Mouse (Mus musculus) telencephalon, adult 2 months (tissue): ENCODE data around the gene Erbin.

Experiments
- DNase-seq: peaks from one replicate; pipeline ENCODE4 v3.0.0-alpha.2; 2011; ENCODE audit warnings: low read depth, low spot score

Gene Erbin

DNA sequence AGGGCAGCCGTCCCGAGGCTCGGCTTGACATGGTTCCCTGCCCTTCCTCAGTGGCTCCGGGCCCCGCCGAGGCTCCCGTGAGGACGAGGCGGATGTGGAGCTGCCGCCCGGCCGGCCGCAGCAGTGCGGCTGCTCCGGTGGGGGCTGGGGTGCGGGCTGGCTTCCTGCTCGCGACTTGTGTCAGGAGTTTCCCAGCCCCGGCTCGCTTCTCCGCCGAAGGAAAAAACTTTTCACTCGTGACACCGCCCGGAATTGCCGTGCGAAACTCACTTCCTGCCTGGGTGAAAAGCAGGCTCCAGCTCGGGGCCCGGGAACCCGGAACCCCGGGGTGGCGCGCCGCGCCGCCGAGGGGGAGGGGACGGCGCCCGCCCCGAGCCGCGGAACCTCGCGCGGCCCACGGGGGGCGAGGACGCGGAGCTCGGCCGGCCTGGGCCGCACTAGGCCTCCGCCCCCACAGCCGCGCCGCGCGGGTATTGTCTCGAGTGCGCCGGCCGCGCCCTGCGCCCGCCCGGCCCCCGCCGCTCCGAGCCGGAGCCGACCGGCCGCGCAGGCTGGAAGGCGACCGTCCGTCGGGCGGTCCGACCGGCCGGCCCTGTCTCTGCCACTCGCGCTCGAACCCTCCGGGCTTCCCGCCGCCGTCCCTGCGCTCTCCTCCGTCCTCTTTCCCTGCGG lies at the start of gene Erbin:
Gene Erbin, minus strand, starts transcription at position 254 of the 672 bp plus-strand sequence.
- peak; percentile 31 for DNase-seq

DNA sequence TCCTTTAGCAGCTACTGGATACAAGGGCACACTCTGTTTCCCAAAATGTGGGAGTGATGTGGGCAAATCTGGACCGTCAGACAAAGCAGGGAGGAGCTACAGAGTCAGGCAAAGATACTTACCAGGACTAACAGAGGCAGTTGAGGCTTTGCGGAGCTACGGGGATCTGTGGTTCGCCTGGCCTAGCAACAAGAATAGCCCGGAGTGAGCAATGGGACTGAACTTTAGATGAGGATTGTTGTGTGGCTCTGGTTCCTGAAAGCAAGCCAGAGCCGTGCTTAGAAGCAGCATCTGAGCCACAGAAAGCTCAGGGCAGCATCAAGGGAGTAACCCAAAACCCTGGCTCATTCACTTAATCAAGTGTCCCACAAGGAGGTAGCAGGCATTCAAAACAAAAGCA lies 49.6 kb upstream of the Erbin start:
- no peak for DNase-seq

DNA sequence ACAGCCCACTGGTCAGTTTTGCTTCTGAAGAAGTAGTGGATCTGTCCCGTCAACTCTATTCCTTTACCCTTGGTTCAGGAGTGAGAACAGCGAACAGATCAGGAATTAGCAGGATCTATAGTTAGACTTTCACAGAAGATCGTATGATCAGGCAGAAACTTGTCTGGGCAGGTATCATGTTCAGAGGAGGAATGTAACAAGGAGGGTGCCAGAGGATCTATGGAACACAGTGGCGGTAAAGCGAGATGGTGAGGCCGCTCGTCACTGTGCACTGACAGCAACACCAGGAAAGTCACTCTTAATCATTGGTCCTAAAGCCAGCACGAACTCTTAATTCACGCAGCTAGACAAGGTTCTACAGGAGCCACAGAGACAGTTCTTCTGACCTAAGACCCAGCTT lies 47.7 kb upstream of the Erbin start:
- no peak for DNase-seq

DNA sequence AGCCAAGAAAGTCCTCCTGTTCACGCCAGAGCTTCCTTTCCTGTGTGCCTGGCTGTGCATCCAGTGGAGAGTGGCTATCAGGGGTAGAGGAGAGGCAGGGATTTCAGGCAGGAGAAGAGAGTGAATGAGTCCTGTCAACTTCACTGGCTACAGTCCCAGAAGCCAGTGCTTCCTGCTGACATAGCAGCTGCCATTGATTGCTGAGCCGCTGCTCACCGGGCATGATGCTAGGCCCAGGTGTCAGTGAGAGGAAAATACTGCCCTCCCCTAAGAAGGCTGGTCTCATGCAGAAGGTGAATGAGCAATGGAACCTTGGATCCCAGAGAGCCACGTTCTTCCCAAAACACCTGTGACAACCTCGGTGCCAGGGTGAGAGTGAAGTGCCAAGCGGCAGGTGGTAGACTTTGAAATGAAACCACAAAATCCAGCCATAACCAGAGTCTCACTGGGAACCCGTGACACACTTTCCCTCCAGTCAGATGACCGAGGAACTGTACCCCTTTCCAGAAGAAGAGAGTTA lies 46.4 kb upstream of the Erbin start:
- no peak for DNase-seq

DNA sequence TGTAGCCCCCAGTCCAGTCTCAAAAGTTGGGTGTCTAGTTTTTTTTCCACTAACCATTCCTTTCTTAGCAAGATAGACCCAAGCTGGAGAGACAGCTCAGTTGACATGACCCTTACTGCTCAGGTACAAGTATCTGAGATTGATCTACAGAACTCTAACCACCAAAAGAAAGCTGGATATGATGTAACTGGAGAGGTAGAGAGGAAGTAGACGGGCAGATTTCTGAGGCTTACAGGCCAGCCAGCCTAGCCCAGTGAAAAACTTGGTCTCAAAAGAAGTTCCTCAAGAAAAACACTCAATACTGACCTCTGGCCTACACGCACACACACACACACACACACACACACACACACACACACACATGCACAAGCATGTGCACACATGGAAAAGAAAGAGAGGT lies 44.9 kb upstream of the Erbin start:
- no peak for DNase-seq

DNA sequence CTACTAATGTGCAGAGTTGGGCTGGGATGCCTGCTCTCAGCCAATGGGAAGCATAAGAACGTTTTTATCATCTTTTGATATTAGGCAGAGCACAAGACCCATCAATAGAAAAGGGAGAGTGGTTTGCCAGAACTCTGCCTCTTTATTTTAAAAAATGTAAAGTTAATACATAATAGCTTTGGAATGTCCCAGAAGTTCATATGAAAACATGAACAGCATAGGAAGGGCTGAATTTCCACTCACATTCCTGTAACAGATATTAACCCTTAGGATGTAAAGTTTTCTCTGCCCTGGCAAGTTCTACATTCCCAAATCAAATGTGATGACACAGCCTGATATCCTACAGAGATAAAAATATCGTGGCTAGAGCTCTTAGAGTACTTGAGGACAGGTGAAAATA lies 42.8 kb upstream of the Erbin start:
- DNase-seq, result no peak

DNA sequence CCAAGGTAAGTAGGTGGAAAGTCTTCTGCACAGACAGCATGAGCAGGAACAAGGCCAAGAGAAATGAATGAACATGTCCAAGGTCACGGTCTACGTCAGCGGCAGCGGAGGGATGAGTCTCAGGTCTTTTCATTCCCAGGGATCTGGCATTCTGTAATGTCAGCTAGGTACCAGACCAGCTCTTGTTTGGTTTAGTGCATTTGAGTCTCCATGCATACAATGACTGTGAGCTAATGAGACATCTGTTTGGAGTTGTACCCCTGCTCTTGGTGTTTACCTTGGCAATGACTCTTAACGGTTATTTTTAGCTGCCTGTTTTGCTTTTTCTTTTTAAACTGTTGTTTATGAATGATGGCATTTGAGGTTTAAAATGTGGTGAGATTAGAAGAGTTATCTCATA lies 39.5 kb upstream of the Erbin start:
- DNase-seq, result no peak

GRCm38 (mm10) chr13:103958607-103959123 lies 38.4 kb upstream of the Erbin start:
- DNase-seq, result no peak

DNA sequence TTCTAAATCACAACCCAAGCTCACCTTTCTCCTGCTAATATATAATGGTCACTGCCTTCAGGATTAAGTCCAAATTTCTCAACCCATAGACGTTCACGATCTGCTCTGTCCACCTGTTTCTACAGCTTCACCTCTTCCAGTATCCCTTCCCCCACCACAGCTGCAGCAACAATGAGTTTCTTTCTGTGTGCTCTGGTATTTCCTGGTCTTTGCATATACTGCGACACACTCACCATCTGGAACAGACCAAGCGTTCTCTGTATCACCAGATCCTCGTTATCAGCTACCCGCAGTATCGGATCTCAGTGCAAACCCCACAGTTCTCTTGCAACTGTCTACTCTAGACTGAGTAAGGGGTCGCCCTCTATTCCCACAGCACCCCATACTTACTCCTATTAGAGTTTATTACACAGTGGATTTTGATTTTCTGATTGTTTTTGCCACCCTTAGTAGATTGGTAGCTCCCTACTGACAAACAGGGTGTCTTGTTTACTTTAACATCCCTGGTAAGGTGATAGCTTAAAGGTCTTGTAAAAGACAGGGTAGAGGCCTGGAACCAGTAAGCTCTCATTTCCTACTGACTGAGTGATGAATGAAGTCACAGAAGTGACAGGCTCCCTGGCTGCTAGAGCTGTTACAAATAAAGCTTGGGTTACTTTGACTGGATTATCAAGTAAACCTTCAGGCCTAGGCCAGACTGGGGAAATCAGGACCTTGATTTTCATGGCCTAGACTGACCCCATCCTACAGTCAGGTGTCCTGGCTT lies 37.0 kb upstream of the Erbin start:
- no peak for DNase-seq

- DNase-seq, result no peak
Measured at GRCm38 (mm10) chr13:103955652-103956051, 35.3 kb upstream of the Erbin start.

- no peak for DNase-seq
Measured at GRCm38 (mm10) chr13:103951393-103951792, 31.1 kb upstream of the Erbin start.

DNA sequence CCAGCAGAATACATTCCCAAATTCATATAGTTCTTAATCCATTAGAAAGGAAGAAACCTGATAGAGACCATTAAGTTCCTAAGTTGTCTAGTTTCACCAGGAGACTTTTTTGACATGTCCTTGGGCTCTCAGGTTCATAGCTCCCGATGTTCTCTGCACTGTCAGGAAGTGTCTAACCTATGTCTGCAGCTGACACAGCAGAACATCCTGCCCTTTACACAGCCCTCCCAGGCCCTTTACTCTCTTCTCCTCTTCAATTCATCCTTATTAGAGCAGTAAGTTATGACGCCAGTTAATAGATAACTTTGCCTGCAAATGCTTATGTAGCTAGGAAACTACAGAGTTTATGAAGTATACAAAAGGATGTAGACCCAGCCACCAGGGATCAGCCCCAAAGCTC lies 20.5 kb upstream of the Erbin start:
- DNase-seq, result no peak

DNA sequence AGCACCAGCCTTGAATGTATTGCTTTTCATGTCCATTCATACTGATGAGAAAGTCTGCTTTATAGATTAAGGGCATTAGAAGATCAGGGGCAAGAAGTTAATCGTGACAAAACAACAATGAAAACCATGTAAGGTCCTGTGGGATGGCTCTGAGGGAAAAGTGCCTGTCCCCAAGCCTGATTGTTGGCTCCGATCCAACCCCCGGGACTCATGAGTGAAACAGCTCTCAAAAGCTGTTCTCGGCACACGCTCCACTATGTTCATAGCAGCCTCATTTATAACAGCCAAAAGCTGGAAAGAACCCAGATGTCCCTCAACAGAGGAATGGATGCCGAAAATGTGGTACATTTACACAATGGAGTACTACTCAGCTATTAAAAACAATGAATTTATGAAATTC lies 4.3 kb upstream of the Erbin start:
- DNase-seq, result no peak

DNA sequence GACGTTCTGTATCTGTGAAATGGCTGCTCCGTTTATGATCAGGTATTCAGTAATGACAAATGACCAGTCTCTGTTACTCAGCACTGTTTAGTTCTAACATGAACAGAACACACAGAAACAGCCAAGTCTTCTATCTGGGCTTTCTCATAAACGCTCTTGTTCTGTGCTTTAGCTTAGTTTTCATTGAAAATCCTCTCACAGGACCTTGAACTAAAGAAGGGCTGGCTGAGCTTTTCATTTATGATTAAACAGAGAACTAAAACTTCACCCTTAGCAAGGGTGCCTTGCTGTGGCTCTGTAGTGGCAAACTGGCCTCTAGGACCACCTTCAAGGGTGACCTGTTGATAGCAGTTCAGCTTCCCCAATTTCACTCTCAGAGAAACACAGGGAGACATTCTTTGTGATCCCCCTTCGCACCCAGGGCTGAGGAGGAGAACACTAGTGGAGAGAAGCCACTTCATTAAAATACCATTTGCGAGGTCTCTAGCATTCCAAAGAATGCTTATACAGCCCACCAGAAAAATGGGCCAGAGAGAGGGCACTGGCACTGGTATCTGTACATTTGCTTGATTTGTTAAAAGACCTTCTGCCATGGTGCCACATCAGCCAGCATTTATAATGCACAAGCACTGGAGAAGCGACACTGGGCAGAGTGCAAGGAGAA lies 3.2 kb upstream of the Erbin start:
- no peak for DNase-seq

DNA sequence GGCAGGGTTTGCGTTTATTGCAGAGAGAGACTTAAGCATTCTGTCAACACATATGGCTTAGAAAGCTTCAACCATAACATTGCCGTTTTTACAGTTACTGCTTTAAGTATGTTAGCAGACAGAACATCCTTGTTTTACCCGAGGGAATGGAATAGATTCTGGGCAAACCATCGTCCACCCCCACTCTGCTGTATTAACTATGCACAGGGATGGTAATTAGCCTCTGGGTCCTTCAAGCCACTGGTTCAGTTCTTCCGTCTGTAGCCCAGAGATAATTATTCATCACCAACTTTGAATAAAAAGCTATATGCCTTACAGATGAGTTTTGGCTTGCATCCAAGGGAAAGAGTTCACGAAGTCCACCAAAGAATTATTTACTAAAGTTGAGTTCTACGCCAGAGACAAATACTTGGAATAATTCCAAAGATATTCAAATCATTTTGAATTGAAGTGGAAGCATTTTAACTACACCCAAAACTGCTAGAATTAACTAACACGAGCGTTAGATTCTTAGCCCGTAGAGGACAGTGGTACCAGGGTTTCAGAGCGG lies 1.6 kb upstream of the Erbin start:
- no peak for DNase-seq

GRCm38 (mm10) chr13:103920933-103921830 lies 868 bp upstream of the Erbin start:
- DNase-seq, result peak; percentile 67

- DNase-seq, result no peak
Measured at GRCm38 (mm10) chr13:103919956-103920260, 406 bp downstream of the Erbin start.

DNA sequence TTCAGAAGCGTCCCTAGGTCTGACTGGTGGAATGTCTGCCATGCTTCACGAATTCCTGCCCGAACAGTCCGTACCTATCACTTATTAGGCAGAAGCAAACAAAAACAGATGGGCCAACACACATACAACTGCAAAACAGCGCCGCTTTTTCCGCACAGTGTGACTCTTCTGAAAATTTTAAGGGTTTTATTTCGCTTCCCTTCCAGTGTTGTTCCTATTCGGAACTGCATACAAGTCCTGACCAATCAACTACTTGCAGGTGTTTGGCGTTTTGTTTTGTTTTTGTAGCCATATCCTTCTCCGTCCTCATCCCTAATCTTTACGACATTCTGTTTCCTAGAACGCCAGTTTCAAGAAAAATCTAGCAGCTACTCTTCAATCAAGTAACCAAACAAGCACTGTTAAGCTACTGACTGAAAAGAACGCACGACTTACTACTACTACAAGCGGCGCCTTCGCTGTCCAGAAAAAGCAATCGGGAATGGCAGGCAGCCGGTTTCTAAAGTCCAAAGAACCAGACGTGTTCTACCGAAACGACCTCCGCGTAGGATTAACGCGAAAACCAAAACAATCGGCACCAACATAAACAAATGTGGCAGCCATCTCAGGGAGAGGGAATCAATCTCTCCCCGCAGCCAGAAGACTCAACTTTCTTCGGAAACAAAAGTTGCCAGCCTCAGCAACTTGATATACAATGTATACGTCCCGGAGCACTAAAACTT lies 919 bp downstream of the Erbin start:
- no peak for DNase-seq

GRCm38 (mm10) chr13:103918432-103918831 lies 1.9 kb downstream of the Erbin start:
- DNase-seq, result no peak

DNA sequence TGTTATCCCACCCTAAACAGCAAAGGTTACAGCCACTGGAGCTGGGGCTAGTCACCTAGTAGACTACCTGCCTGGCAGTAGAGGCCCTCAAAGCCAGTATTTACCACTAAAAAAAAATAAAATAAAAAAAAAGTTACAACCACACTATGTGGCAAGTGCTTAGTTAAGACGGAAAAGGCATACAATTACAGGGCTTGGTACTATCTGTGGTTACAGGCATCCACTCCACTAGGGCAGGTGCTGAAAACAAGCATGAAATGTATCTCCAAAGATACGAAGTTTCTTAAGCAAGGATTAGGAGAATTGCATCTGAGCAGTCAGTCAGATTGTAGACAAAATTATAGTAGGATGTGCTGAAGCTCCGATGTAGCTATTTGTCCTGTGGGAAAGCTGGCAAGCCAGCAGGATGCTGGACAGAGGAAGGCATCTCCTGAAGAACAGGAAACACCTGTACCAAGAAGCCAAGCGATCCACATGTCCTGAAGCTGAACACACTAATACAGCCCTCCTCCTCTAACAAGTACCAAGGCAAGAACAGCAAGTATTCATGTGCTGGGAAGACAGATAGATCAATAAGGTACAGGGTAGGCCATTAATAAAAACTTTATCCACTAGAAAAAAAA lies 6.1 kb downstream of the Erbin start:
- DNase-seq, result no peak
